ENCODE assay signal across 11 mouse cellular contexts in genomic region chr2:59648444-59648843, GRCm38 (mm10). TPM values are rescaled to one million over a fixed set of nuclear protein-coding genes. Genes with fewer than 3 reads are reported as not detected.
A peak's percentile ranks its signal among the peaks of the same experiment; 100 is the strongest.
DNase-seq lines count a peak whose midpoint lies in the region; ATAC-seq and TF ChIP-seq lines count a peak whose summit lies in the region.
"Had no signal": no experiment of that assay in that cellular context is flagged by ENCODE, and none has a peak within 500 bp of the region (broad histone marks: within the 10 kb centered on the region; RNA-seq: fewer than 3 reads in every experiment).

No protein-coding gene starts in this region.

- H3K9ac ChIP-seq in embryonic facial prominence, embryonic 12.5 days = no peak overlapping the region
- H3K9ac ChIP-seq in ES-Bruce4 (ENCODE audit: low read depth, poor library complexity, severe bottlenecking) = no peak overlapping the region
- no peak overlapping the region for H3K9ac ChIP-seq in midbrain, embryonic 13.5 days (replicated peaks)
- no peak overlapping the region for H3K9ac ChIP-seq in liver, postnatal 0 days (replicated peaks)

- H3K4me1 ChIP-seq in embryonic facial prominence, embryonic 12.5 days = peaks cover 48% of the 10 kb centered on the region
- peaks cover 62% of the 10 kb centered on the region for H3K4me1 ChIP-seq in embryonic facial prominence, embryonic 10.5 days
- H3K4me1 ChIP-seq in ES-Bruce4 (ENCODE audit: control insufficient read depth, insufficient read depth, low read length) = peaks cover 14% of the 10 kb centered on the region
- H3K4me1 ChIP-seq in hindbrain, embryonic 10.5 days (replicated peaks) = peaks cover 37% of the 10 kb centered on the region
- H3K4me1 ChIP-seq in midbrain, embryonic 13.5 days (replicated peaks) = peaks cover 21% of the 10 kb centered on the region
- H3K4me1 ChIP-seq in liver, postnatal 0 days (ENCODE audit: insufficient read depth) = peaks cover 19% of the 10 kb centered on the region

- TF ChIP-seq CTCF in ES-Bruce4 (IDR thresholded peaks at IDR 0.05; ENCODE audit: low read depth, low read length) = no peak
- TF ChIP-seq CTCF in liver, postnatal 0 days (IDR thresholded peaks at IDR 0.05; ENCODE audit: low read depth) = no peak

- TF ChIP-seq EP300 in ES-Bruce4 (IDR thresholded peaks at IDR 0.05; ENCODE audit: insufficient read depth, low read depth, low read length) = peak; percentile 66
- no peak for TF ChIP-seq EP300 in liver, postnatal 0 days (IDR thresholded peaks at IDR 0.05; ENCODE audit: low read depth)

- no peak overlapping the region for H3K27ac ChIP-seq in embryonic facial prominence, embryonic 12.5 days
- H3K27ac ChIP-seq in embryonic facial prominence, embryonic 10.5 days (replicated peaks) = no peak overlapping the region
- H3K27ac ChIP-seq in ES-Bruce4 (ENCODE audit: insufficient read depth, low read length) = peak overlapping the region; percentile 54; the same call in 1 of the 2 replicates
- H3K27ac ChIP-seq in hindbrain, embryonic 10.5 days = no peak overlapping the region
- H3K27ac ChIP-seq in midbrain, embryonic 13.5 days = no peak overlapping the region
- no peak overlapping the region for H3K27ac ChIP-seq in liver, postnatal 0 days (ENCODE audit: low read depth)
- H3K27ac ChIP-seq: gastrocnemius, adult 2 months had no signal

- no peak overlapping the region for H3K4me3 ChIP-seq in embryonic facial prominence, embryonic 12.5 days
- no peak overlapping the region for H3K4me3 ChIP-seq in embryonic facial prominence, embryonic 10.5 days
- no peak overlapping the region for H3K4me3 ChIP-seq in ES-Bruce4 (ENCODE audit: low read depth, low read length)
- peak overlapping the region; percentile 20; the same call in 1 of the 2 replicates for H3K4me3 ChIP-seq in hindbrain, embryonic 10.5 days
- H3K4me3 ChIP-seq in midbrain, embryonic 13.5 days (replicated peaks) = no peak overlapping the region
- no peak overlapping the region for H3K4me3 ChIP-seq in liver, postnatal 0 days (ENCODE audit: low read depth, low read length)
- H3K4me3 ChIP-seq: gastrocnemius, adult 2 months had no signal

- H3K9me3 ChIP-seq in embryonic facial prominence, embryonic 12.5 days = no peaks in the 10 kb centered on the region
- no peaks in the 10 kb centered on the region for H3K9me3 ChIP-seq in embryonic facial prominence, embryonic 10.5 days
- no peaks in the 10 kb centered on the region for H3K9me3 ChIP-seq in ES-Bruce4 (replicated peaks; ENCODE audit: control insufficient read depth, insufficient read depth, low read length, poor library complexity, severe bottlenecking)
- no peaks in the 10 kb centered on the region for H3K9me3 ChIP-seq in hindbrain, embryonic 10.5 days
- H3K9me3 ChIP-seq in midbrain, embryonic 13.5 days = no peaks in the 10 kb centered on the region
- H3K9me3 ChIP-seq in liver, postnatal 0 days (ENCODE audit: low read length) = no peaks in the 10 kb centered on the region

- 13% methylated on average over 12 of the region's 12 CpGs for WGBS in embryonic facial prominence, embryonic 12.5 days
- WGBS in embryonic facial prominence, embryonic 10.5 days = 12% methylated on average over 12 of the region's 12 CpGs
- 9% methylated on average over 12 of the region's 12 CpGs for WGBS in hindbrain, embryonic 10.5 days
- 8% methylated on average over 12 of the region's 12 CpGs for WGBS in midbrain, embryonic 13.5 days
- WGBS in liver, postnatal 0 days (ENCODE audit: insufficient replicate concordance) = 58% methylated on average over 12 of the region's 12 CpGs

- no peaks in the 10 kb centered on the region for H3K27me3 ChIP-seq in embryonic facial prominence, embryonic 12.5 days
- peaks cover 29% of the 10 kb centered on the region for H3K27me3 ChIP-seq in embryonic facial prominence, embryonic 10.5 days (replicated peaks; ENCODE audit: low read depth, poor library complexity, severe bottlenecking)
- H3K27me3 ChIP-seq in ES-Bruce4 (ENCODE audit: control insufficient read depth, insufficient read depth, low read length, poor library complexity, severe bottlenecking) = no peaks in the 10 kb centered on the region
- H3K27me3 ChIP-seq in hindbrain, embryonic 10.5 days (ENCODE audit: insufficient read depth, poor library complexity, severe bottlenecking) = peaks cover 41% of the 10 kb centered on the region
- H3K27me3 ChIP-seq in midbrain, embryonic 13.5 days = peaks cover 75% of the 10 kb centered on the region
- H3K27me3 ChIP-seq in liver, postnatal 0 days (ENCODE audit: insufficient read depth, low read length) = no peaks in the 10 kb centered on the region

- ATAC-seq in embryonic facial prominence, embryonic 12.5 days (ENCODE audit: insufficient number of reproducible peaks, insufficient read depth, low FRiP score, low TSS enrichment) = no peak
- no peak; the same call in 1 of the 2 replicates for ATAC-seq in midbrain, embryonic 13.5 days
- no peak for ATAC-seq in liver, postnatal 0 days

- no peak for TF ChIP-seq POLR2A in ES-Bruce4 (IDR thresholded peaks at IDR 0.05; ENCODE audit: insufficient read depth, low read length)

- no peaks in the 10 kb centered on the region for H3K36me3 ChIP-seq in embryonic facial prominence, embryonic 12.5 days
- peaks cover 23% of the 10 kb centered on the region for H3K36me3 ChIP-seq in embryonic facial prominence, embryonic 10.5 days (replicated peaks)
- no peaks in the 10 kb centered on the region for H3K36me3 ChIP-seq in ES-Bruce4 (ENCODE audit: control insufficient read depth, insufficient read depth, low read length, poor library complexity, severe bottlenecking)
- no peaks in the 10 kb centered on the region for H3K36me3 ChIP-seq in hindbrain, embryonic 10.5 days
- no peaks in the 10 kb centered on the region for H3K36me3 ChIP-seq in midbrain, embryonic 13.5 days
- H3K36me3 ChIP-seq in liver, postnatal 0 days (replicated peaks; ENCODE audit: insufficient read depth, low read length) = no peaks in the 10 kb centered on the region

- peak overlapping the region; percentile 18 for H3K4me2 ChIP-seq in embryonic facial prominence, embryonic 12.5 days (replicated peaks)
- H3K4me2 ChIP-seq in midbrain, embryonic 13.5 days (replicated peaks) = peak overlapping the region; percentile 34
- H3K4me2 ChIP-seq in liver, postnatal 0 days (ENCODE audit: low read depth, low read length) = no peak overlapping the region

- no peak for DNase-seq in embryonic facial prominence, embryonic 10.5 days (ENCODE audit: low spot score)
- peak; percentile 8 for DNase-seq in hindbrain, embryonic 10.5 days (ENCODE audit: low spot score)
- no peak for DNase-seq in right cerebral cortex, postnatal 10 days (ENCODE audit: low spot score in 2 of 2)
- DNase-seq in liver, postnatal 0 days = no peak
- DNase-seq in liver = no peak
- DNase-seq: gastrocnemius, adult 2 months; kidney, adult 2 months; thymus, adult 2 months had no signal

RNA-seq across cellular contexts. Expression of gene Tanc1, which starts 36.6 kb away (rescaled TPM):
- 36.5 and 37.5 TPM in 2 replicates for polyA plus RNA-seq in embryonic facial prominence, embryonic 12.5 days (2016; fragmentation: Nextera tagmentation; extraction: Ambion mirVana)
- 34.9 and 41.2 TPM in 2 replicates for polyA plus RNA-seq in embryonic facial prominence, embryonic 10.5 days (2016; fragmentation: Nextera tagmentation; extraction: Ambion mirVana)
- 55.2 and 62.4 TPM in 2 replicates for polyA plus RNA-seq in ES-Bruce4 (2011; ENCODE audit: insufficient read depth, insufficient read length, low read depth, missing spikeins)
- polyA plus RNA-seq in hindbrain, embryonic 10.5 days (2016; fragmentation: Nextera tagmentation; extraction: Ambion mirVana) = 15.9 and 16.3 TPM in 2 replicates
- 5.1 and 5.5 TPM in 2 replicates for polyA plus RNA-seq in midbrain, embryonic 13.5 days (2015; fragmentation: Nextera tagmentation; extraction: Ambion mirVana)
- 1.7 and 2.4 TPM in 2 replicates for polyA plus RNA-seq in liver, postnatal 0 days (2015; fragmentation: Nextera tagmentation; extraction: Ambion mirVana)
